Mouse (Mus musculus) gastrocnemius, adult 2 months (tissue): ENCODE measurements around the gene Rnf31. TPM values are rescaled to one million over a fixed set of nuclear protein-coding genes. Genes with fewer than 3 reads are reported as not detected.

Source experiments
- DNase-seq: peaks from one replicate; pipeline ENCODE4 v3.0.0; 2022
- H3K27ac ChIP-seq: fragments of 200-600 bp; 2 replicates; pipeline ENCODE4 v1.8.1; 2022; ENCODE audit warnings: mild to moderate bottlenecking
- H3K4me3 ChIP-seq: fragments of 200-600 bp; 2 replicates; pipeline ENCODE4 v1.8.1; 2022; ENCODE audit warnings: mild to moderate bottlenecking, moderate library complexity
- CTCF ChIP-seq: fragments of 200-600 bp; IDR thresholded peaks from 2 replicates; pipeline ENCODE4 v1.8.1; 2022; ENCODE audit warnings: antibody characterized with exemption, mild to moderate bottlenecking, moderate library complexity
- intact Hi-C: fragments of 180-260 bp; cut with DNase I; formaldehyde crosslinking; loops from one replicate; pipeline ENCODE4 v1.15.1; 2025
- long read RNA-seq, 2 experiments: library from polyadenylated mRNA; stranded (forward); transcript quantifications; one replicate each; pipeline ENCODE4 v2.0.0; 2021
- total RNA-seq, 2 experiments: library from RNA; stranded (reverse); gene quantifications; 2 replicates each; pipeline ENCODE4 v1.2.3; 2021

Gene Rnf31
- total RNA-seq = 10 to 100 TPM; 17.1 to 20.4 TPM
- long read RNA-seq, experiment 1, partial matches to known transcripts = 1 of 4 reads
- long read RNA-seq, experiment 1, other reads (novel, unspliced or antisense) = 0 of 4 reads
- long read RNA-seq, experiment 2, transcript Rnf31-201 (21 exons, 3,485 nt) = major isoform, 10 of 16 reads
- long read RNA-seq, experiment 2, partial matches to known transcripts = 4 of 16 reads
- long read RNA-seq, experiment 2, other reads (novel, unspliced or antisense) = 2 of 16 reads

DNA sequence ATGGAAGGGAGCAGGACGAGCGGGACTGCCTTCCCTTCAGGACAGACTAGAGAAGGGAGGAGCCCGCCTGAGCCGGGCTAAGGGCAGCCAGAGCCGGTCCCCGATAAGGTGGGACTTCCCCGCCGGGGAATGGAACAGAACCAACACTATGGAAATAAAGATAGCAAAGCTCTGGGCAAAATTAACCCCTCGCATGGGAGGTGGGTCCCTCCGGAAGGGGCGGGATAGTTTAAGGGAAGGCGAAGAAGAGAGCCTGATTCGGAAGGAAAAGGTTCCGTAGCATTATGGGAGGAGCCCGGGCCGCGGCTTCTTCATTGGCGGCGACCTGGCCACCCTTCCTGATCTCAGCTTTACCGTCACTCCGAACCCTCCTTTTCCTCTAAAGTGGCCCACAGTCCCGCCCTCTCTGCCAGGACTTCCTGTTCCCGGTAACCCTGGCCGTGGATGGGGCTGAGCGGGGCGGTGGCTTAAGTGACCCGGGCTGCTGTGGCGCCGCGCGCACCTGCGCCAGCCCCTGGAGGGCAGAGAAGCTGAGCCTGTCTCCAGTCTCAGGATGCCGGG is at the start of gene Rnf31:
Gene Rnf31 (plus strand): TSS at position 378 of the 561 bp plus-strand sequence.
- Histone ChIP-seq H3K4me3 (peak within 1 kb of the TSS; percentile 74), H3K27ac (peak within 1 kb of the TSS; percentile 98)
- peak; percentile 97 for DNase-seq
- intact Hi-C loops = loop anchor here (1.0 kb wide), 2 partner anchors 16 to 80 kb away; partner anchors contain the start of genes Fitm1 and Gmpr2
- no peak for TF ChIP-seq CTCF

DNA sequence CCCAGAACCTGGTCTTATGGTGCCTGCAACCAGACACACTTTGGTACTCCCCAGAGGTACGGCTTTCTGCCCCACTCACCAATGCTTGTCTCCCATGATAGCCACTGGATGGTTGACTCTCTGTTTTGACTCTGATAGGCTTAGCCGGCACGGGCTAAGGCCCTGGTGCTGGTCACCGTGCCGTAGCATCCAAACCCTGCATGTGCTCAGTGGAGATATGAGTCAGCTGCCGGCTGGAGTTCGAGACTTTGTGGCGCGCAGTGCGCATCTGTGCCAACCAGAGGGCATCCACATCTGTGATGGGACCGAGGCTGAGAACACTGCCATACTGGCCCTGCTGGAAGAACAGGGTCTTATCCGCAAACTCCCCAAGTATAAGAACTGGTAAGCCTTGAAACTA is 49.2 kb upstream of the Rnf31 start:
- no peak overlapping the region for H3K27ac ChIP-seq
- intact Hi-C loops = no loop called here
- no peak overlapping the region for H3K4me3 ChIP-seq
- TF ChIP-seq CTCF = no peak
- DNase-seq = no peak

DNA sequence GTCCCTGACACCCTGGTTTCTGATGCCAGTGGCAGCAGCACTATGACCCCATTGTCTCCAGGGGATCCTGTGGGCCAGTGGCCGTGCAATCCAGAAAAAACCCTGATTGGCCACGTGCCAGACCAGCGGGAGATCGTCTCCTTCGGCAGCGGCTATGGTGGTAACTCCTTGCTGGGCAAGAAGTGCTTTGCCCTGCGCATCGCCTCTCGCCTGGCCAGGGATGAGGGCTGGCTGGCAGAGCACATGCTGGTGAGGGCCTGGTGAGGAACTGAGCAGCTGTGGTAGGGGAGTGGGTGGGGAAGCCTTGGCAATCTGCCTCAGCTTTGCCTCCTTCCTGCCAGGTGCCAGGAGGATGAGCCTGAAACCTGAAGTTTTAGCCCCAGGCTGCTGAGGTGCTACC is 47.2 kb upstream of the Rnf31 start:
- no peak overlapping the region for H3K4me3 ChIP-seq
- TF ChIP-seq CTCF = no peak
- intact Hi-C loops = no loop called here
- DNase-seq = no peak
- no peak overlapping the region for H3K27ac ChIP-seq

DNA sequence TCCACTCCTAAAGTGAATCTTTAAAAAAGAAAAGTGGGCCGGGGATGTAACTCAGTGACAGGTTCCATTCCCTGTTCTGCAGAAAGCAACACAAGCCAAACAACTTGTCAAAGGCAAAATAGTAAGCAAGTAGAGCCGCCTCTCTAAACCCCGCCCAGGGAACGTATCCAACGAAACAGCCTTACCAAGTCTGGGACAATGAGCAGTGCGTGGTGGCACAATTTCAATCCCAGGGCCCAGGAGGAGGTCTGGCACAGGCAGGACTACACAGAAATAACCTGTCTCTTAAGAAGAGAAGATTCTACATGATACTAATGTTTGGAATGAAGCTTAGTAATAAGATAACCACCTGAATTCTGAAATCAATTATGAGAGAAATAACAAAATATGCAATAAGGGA is 41.3 kb upstream of the Rnf31 start:
- no peak for TF ChIP-seq CTCF
- Histone ChIP-seq H3K4me3 (no peak overlapping the region), H3K27ac (no peak overlapping the region)
- intact Hi-C loops = no loop called here
- no peak for DNase-seq

DNA sequence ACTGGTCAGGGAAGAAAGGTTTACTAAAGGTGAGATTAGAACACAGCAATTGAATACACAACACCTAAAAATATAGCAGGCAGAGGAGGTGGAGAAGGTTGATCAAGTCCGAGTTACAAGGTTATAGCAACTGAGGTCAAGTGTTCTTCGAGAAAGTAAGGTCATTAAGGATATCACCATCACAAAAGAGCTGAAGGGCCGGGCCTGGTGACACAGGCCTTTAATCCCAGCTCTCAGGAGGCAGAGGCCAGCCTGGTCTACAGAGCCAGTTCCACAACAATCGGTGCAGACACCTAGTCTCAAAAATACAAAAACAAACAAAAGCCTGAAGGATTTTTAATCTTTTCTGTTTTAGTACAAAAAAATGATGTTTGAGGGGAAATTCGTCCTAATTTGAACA is 40.2 kb upstream of the Rnf31 start:
- intact Hi-C loops = no loop called here
- DNase-seq = no peak

DNA sequence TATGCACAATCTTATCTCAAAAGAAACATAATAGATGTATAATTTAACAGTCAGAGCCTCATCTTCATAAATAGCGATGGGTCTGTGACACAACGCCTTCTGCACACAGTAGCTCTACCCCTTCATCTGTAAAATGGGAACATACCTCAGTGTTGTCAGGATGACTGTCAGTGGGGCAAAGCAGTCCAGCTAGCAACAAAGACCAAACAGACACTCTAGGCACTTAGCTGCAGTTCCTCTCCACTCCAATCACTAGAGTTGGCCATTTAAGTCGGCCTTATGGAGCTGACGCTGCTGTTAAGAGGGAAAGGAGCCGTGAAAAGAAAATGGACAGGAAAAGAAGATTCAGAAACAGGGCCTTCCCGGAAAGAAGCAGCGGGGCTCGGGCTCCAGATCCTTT is 39.7 kb upstream of the Rnf31 start:
- TF ChIP-seq CTCF = no peak
- intact Hi-C loops = no loop called here
- Histone ChIP-seq H3K27ac (no peak overlapping the region), H3K4me3 (no peak overlapping the region)
- no peak for DNase-seq

More for the DNA sequence above, 40.2 kb upstream of the Rnf31 start:
- no peak overlapping the region for H3K27ac ChIP-seq
- H3K4me3 ChIP-seq = no peak overlapping the region
- no peak for TF ChIP-seq CTCF

DNA sequence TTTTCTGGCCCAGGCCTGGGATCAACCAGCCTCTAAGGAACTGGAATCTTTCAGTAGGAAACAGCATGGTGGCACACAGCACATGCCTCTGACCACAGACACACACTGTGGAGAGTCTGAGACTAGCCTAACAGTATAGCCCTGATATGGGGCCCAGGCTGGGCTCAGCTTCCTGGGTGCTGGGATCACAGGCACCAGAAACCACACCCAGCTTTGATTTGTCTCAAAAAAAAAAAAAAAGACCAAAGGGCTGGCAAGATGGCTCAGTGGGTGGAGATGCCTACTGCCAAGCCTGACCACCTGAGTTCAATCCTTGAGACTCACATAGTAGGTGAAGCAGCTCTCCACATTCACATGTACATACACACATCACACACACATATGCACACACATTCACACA is 36.9 kb upstream of the Rnf31 start:
- H3K4me3 ChIP-seq = no peak overlapping the region
- H3K27ac ChIP-seq = no peak overlapping the region
- no peak for DNase-seq
- no peak for TF ChIP-seq CTCF
- intact Hi-C loops = loop anchor here (5.0 kb wide), 1 partner anchor 48 kb away; the partner anchor contains the start of gene Irf9

DNA sequence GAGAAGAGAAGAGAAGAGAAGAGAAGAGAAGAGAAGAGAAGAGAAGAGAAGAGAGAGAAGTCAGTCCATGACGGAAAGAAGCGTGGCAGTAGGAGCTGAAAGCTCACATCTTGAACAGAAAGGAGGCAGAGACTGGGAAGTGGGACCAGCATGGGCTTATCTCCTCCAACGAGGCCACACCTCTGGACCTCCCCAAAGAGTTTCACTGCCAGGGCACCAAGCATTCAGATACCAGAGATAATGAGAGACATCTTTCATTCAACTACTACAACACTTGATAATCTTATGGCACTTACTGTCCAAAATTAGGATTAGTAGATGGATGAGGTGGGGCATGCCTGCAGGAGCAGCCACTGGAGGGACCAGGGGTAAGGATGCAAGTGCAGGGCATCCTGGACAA is 35.7 kb upstream of the Rnf31 start:
- H3K27ac ChIP-seq = no peak overlapping the region
- no peak overlapping the region for H3K4me3 ChIP-seq
- DNase-seq = no peak
- intact Hi-C loops = loop anchor here (2.0 to 5.0 kb wide), 2 partner anchors 47 to 59 kb away; partner anchors contain the start of gene Irf9
- no peak for TF ChIP-seq CTCF

DNA sequence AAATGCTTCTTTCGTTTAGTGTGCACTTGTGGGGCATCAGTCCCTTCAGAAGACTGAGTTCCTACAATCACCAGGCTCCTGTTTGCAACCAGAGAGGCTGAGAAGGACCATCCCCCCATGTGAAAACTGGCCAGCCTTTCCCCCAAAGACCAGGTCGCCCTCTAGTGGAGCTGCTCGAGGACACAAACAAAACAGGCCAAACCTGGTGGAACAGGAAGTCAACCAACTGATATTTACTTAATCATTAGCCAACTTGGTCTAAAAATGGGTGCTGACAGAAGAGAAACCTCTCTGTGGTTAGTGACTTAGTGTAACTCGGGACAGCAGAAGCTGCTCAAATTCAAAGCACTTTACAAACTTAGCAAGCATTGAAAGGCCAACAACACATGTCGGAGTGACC is 34.5 kb upstream of the Rnf31 start:
- peak overlapping the region; percentile 96 for H3K27ac ChIP-seq
- DNase-seq = peak; percentile 85
- peak; percentile 85 for TF ChIP-seq CTCF
- no peak overlapping the region for H3K4me3 ChIP-seq
- intact Hi-C loops = loop anchor here (2.0 to 5.0 kb wide), 2 partner anchors 45 to 60 kb away; partner anchors contain the start of gene Irf9

DNA sequence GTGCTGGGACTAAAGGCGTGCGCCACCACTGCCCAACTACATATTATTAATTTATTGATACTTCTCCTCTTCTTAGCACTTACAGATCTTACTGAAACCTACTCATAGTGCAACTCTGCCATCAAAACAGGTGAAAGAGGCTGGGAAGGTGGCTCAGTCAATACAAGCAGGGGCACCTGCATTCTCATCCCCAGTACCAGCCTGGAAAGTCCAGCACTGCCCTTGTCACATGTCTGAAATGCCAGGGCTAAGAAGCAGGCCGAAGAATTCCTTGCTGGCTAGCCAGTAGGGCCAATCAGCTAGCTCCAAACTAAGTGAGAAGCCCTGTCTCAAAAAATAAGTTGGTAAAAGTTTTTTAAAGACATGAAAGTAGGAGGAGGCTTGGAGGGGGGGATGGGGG is 33.9 kb upstream of the Rnf31 start:
- peak overlapping the region; percentile 96 for H3K27ac ChIP-seq
- no peak for TF ChIP-seq CTCF
- no peak overlapping the region for H3K4me3 ChIP-seq
- intact Hi-C loops = loop anchor here (2.0 to 5.0 kb wide), 2 partner anchors 45 to 61 kb away; partner anchors contain the start of gene Irf9
- DNase-seq = no peak

DNA sequence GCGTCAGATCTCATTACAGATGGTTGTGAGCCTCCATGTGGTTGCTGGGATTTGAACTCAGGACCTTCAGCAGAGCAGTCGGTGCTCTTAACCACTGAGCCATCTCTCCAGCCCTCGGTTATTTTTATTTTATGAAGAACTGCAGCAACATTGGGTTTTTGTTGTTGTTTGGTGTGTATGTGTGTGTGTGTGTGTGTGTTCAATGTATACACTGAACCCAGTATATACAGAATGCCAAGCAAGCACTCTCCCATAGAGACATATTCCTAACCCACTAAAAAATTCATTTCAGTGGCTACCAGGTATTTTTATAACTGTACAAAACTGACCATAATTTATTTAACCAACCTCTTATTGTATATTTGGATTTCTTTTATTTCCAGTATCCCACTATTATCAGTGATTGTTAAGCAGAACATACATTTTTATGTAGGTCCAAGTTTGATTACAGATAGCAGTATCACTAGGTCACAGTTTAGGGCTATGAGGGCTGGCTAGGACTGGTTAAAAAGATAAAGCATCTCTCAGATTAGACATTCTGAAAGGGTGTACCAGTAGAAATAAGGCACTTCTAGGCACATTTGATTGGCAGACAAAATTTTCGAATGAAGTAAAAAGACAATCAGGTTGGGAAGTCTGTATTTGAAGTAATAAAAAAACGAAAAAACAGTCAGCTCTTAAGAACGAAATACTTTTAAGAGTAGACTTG is 32.6 kb upstream of the Rnf31 start:
- intact Hi-C loops = loop anchor here (5.0 kb wide), 1 partner anchor 43 kb away; the partner anchor contains the start of gene Irf9
- H3K4me3 ChIP-seq = peak overlapping the region; percentile 74
- peak overlapping the region; percentile 96 for H3K27ac ChIP-seq

DNA sequence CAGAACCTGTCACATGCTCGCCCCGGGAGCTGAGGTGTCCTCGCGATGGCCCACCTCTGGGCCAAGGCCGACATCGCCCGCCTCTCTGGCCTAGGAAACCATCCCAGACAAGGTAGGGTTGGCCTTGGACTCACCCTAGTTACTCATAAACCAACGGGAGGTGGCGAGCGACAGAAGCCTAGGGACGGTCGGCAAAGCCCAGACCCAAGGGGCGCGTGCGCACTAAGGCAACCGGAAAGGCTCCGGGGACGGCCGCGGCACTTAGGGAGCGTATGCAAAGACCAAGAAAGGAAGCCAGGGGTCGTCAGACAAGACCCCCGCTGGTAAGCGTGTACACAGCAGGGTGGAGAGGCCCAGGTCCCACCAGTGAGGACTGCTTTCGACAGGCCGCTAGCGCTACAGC is 31.7 kb upstream of the Rnf31 start, which contains the start of gene Dcaf11:
Gene Dcaf11 (plus strand): TSS at position 208 of the 403 bp plus-strand sequence.
- intact Hi-C loops = loop anchor here (2.0 to 5.0 kb wide), 2 partner anchors 15 to 43 kb away; partner anchors contain the start of genes Fitm1 and Irf9
- DNase-seq = peak; percentile 96

More for the DNA sequence above, 32.6 kb upstream of the Rnf31 start:
- TF ChIP-seq CTCF = no peak; the same call in 1 of the 2 replicates
- DNase-seq = no peak

More for the DNA sequence above, 31.7 kb upstream of the Rnf31 start, which contains the start of gene Dcaf11:
- Histone ChIP-seq H3K4me3 (peak within 1 kb of the TSS; percentile 74), H3K27ac (peak within 1 kb of the TSS; percentile 96)
- peak; percentile 34; the same call in 1 of the 2 replicates for TF ChIP-seq CTCF
